Mouse (Mus musculus) lung, embryonic 16.5 days (tissue): ENCODE data around the gene Psmb4. TPM values are rescaled to one million over a fixed set of nuclear protein-coding genes. Genes with fewer than 3 reads are reported as not detected.
"Not testable (repeated sequence)": the region's sequence is repeated elsewhere in the genome, so short reads cannot be mapped to it uniquely, and the experiment has no call there.

Source experiments
- ATAC-seq: fragments of 200-750 bp; cut with Nextera tagmentation; 2 replicates; pipeline ENCODE4 v1.8.0; 2017; ENCODE audit warnings: low read depth, mild to moderate bottlenecking, moderate library complexity
- H3K27ac ChIP-seq: fragments of 300-500 bp; sonication (generic); 2 replicates; pipeline ENCODE4 v1.5.1; 2014; ENCODE audit warnings: mild to moderate bottlenecking, control low read depth, low read length
- H3K27me3 ChIP-seq: fragments of 300-500 bp; sonication (generic); 2 replicates; pipeline ENCODE4 v1.6.1; 2014; ENCODE audit warnings: low read depth, low read length, mixed read lengths; ENCODE audit not compliant: control insufficient read depth, insufficient read depth
- H3K36me3 ChIP-seq: fragments of 300-500 bp; sonication (generic); 2 replicates; pipeline ENCODE4 v1.6.1; 2014; ENCODE audit warnings: low read length; ENCODE audit not compliant: control insufficient read depth, insufficient read depth
- H3K4me1 ChIP-seq: fragments of 300-500 bp; sonication (generic); replicated peaks from 2 replicates; pipeline ENCODE4 v1.6.1; 2014; ENCODE audit warnings: low read length, mixed read lengths; ENCODE audit not compliant: control insufficient read depth, insufficient read depth
- H3K4me2 ChIP-seq: fragments of 300-500 bp; sonication (generic); 2 replicates; pipeline ENCODE4 v1.6.1; 2014; ENCODE audit warnings: low read depth, low read length, control low read depth
- H3K4me3 ChIP-seq: fragments of 300-500 bp; sonication (generic); 2 replicates; pipeline ENCODE4 v1.5.1; 2014; ENCODE audit warnings: mild to moderate bottlenecking, low read length, control low read depth
- H3K9ac ChIP-seq: fragments of 300-500 bp; sonication (generic); 2 replicates; pipeline ENCODE4 v1.6.1; 2014; ENCODE audit warnings: low read length, control low read depth
- H3K9me3 ChIP-seq: fragments of 300-500 bp; sonication (generic); 2 replicates; pipeline ENCODE4 v1.6.1; 2016; ENCODE audit warnings: low read length; ENCODE audit not compliant: control insufficient read depth
- WGBS: fragments of 180-500 bp; shearing (Covaris S2); extraction: QIAGEN DNeasy Blood & Tissue Kit; methylation state at CpG from one replicate; pipeline ENCODE4 v1.1.7; 2014; 5-methylcytosine and 5-hydroxymethylcytosine counted together
- polyA plus RNA-seq: library from polyadenylated mRNA; unstranded; fragments of >200 nt; fragmentation: Nextera tagmentation; extraction: Ambion mirVana; gene quantifications from 2 replicates; pipeline ENCODE4 v1.2.1, GENCODE M21; 2015

The Psmb4 gene
- polyA plus RNA-seq = 306 and 339 TPM in 2 replicates

DNA sequence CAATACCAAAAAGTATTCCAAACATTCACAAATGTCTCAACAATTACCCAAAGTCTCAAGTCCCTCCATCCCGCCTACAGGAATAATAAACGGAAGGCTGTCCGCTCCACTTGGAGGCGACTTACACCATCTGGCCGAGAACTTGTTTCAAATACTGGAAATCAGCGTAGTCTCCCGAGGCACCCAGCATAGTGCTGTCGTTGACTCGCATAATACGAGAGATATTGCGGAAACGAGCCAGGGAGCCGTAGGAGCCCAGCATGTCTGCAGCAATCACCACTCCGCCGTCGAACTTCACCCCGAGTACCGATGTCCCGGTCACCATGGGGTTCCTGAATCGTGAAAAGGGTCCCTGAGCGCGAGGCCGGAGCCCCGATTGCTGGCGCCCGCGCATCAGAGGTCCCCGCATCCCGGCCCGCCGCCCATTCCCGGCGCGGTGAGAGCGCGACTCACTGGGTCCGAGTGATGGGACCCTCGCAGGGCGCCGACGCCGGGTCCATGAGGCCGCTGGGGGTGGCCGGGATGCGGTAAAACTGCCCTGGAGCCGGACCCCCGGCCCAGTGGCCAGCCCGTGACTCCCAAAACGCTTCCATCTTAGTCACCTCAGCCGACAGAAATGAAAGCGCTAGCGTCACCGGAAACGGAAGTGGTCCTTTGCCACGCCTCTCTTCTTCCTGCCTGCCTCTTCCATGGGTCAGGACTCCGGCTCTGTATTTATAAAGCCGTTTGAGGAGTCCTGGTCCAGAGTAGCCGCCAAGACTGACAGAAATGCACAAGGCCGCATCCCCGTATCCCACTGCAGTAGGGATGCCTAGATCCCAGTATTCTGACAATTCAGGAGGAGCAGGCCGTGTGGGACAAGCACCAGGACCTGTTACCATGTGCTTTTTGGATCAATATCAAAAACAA, at the start of gene Psmb4:
Gene Psmb4, minus strand, starts transcription at position 646 of the 909 bp plus-strand sequence.
- Histone ChIP-seq H3K36me3 (peaks cover 24% of the 10 kb centered on the region), H3K27ac (peak within 1 kb of the TSS; percentile 84), H3K9ac (peak within 1 kb of the TSS; percentile 92), H3K4me1 (peaks cover 16% of the 10 kb centered on the region), H3K4me2 (peak within 1 kb of the TSS; percentile 94), H3K4me3 (peak within 1 kb of the TSS; percentile 97), H3K27me3 (no peaks in the 10 kb centered on the region), H3K9me3 (no peaks in the 10 kb centered on the region)
- WGBS = under 1% methylated on average over 61 of the region's 61 CpGs
- ATAC-seq = peak; percentile 89

DNA sequence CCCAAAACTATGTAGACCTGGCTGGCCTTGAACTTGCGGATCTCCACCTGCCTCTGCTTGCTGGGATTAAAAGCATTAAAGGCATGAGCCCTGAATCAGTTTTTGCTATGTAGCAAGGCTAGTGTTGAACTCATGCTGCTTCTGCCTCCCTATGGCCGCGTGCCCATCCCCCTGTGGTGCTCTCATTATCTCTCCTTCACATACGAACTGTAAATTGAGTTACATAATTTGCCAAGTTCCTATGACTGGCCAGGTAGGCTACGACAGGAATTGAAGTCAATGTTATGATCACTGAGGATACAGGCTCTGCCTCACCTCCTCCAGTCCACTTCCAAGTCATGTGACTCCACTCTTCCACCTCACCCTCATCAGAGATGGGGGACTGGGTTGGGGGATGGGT, 49.4 kb upstream of the Psmb4 start:
- peak overlapping the region; percentile 68; the same call in 1 of the 2 replicates for H3K27ac ChIP-seq
- H3K36me3 ChIP-seq, ATAC-seq, H3K27me3 ChIP-seq, H3K4me3 ChIP-seq, H3K9ac ChIP-seq, H3K4me1 ChIP-seq, H3K9me3 ChIP-seq: not testable (repeated sequence)
- peak overlapping the region; percentile 20; the same call in 1 of the 2 replicates for H3K4me2 ChIP-seq
- WGBS = 73% methylated on average over 4 of the region's 5 CpGs

DNA sequence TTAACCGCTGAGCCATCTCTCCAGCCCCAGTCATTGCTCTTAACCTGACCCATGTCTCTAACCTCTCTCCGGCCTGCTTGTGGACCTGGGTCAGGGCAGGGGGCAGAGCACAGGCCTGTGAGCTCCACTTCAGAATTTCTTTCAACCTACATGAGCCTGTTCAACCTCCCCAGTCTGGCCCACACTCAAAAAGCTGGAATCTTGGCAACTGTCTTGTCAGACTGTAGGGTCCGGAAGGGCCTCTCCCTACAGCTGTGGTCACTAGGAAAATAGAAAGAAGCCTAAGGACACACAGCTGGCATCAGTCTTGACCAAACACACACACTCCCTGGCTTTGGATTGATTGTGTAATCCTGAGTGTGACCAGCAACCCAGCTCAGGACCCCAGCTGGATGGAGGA, 48.6 kb upstream of the Psmb4 start:
- Histone ChIP-seq H3K4me3 (peak overlapping the region; percentile 10; the same call in 1 of the 2 replicates), H3K4me2 (peak overlapping the region; percentile 20; the same call in 1 of the 2 replicates), H3K4me1 (peaks cover 12% of the 10 kb centered on the region), H3K27ac (peak overlapping the region; percentile 68)
- H3K36me3 ChIP-seq, H3K9me3 ChIP-seq, H3K27me3 ChIP-seq, H3K9ac ChIP-seq: not testable (repeated sequence)
- 59% methylated on average over 3 of the region's 3 CpGs for WGBS
- peak; percentile 61 for ATAC-seq

DNA sequence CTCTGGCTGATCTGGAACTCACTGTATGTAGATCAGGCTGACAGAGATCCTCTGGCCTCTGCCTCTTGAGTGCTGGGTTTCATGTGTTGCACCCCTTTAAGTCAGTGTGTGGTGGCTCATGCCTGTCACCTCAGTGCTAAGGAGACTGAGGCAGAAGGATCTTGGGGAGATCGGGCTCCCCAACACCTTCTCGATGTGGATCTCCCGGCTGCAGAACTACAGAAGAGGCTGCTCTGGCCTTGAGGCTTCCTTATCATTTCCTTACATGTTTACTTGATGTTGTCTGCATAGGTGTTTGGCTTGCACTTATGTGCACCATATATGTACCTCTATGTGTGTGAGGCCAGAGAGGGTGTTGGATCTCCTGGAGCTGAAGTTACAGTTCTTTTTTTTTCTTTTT, 47.8 kb upstream of the Psmb4 start:
- H3K36me3 ChIP-seq, H3K9me3 ChIP-seq, H3K9ac ChIP-seq, H3K27me3 ChIP-seq, ATAC-seq: not testable (repeated sequence)
- Histone ChIP-seq H3K4me1 (peaks cover 12% of the 10 kb centered on the region), H3K27ac (peak overlapping the region; percentile 55; the same call in 1 of the 2 replicates), H3K4me3 (0 out of 2 replicates have a peak overlapping the region, but pooled peaks have one; percentile 6), H3K4me2 (peak overlapping the region; percentile 34)
- 91% methylated on average over 3 of the region's 3 CpGs for WGBS

DNA sequence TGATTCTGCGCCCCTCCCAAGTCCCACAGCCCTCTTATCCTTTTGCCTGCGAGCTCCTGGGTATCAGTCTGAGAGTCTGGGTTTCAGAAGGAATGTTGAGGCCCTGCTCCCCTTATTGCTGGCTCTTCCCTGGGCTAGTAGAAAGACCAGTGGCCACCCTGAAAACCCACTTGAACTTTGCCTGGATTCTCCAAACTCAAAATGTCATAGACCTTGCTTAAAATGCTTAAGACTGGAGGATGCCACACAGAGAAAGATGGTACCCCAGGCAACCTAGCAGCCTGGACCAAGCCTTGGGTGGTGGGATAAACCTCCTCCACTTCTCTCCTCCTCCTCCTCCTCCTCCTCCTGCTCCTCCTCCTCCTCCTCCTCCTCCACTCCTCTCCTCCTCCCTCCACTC, 46.8 kb upstream of the Psmb4 start:
- WGBS = no CpG with 5 or more reads among the region's 2 CpGs
- Histone ChIP-seq H3K4me2 (peak overlapping the region; percentile 62), H3K4me1 (peaks cover 12% of the 10 kb centered on the region), H3K27ac (peak overlapping the region; percentile 98), H3K9ac (peak overlapping the region; percentile 72), H3K4me3 (peak overlapping the region; percentile 55)
- H3K27me3 ChIP-seq, H3K36me3 ChIP-seq, ATAC-seq, H3K9me3 ChIP-seq: not testable (repeated sequence)

DNA sequence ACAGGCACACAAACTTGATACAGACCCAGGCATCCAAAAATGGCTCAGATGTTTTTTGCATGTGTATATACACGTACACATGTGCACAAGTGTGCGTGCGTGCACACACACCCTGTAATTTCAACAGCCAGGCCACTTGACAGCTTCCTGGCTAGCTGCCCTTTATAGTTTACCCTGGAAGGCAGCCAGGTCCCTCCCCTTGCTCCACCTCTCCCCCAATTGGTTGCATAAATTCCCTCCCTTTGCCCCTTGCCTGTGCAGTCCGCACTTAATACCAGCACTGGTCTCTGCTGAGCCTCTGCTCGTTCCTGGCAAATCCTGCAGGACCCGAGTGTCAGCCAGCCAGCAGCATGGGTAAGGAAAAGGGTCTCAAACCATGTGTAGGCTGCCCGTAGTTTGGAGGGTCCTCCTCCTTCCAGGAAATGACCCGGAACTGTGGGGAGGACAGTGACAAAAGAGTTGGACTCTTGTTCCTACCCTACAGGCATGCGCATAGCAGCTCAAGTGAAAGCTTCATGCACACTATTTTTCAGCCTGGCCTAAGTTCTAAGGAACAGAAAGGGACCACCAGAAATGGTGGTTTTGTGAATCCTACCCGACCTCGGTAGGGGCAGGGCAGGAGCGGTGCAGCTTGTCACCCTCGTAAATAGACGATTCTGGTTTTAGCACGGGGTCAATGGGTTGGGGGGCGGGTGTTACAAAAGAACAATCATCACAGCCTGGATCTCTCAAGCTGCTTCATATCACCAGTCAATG, 46.2 kb upstream of the Psmb4 start, which contains the start of gene Selenbp1:
Gene Selenbp1, plus strand, starts transcription at position 248 of the 756 bp plus-strand sequence.
- Histone ChIP-seq H3K27me3 (no peaks in the 10 kb centered on the region), H3K27ac (peak within 1 kb of the TSS; percentile 98), H3K4me3 (peak within 1 kb of the TSS; percentile 55), H3K9me3 (no peaks in the 10 kb centered on the region), H3K36me3 (no peaks in the 10 kb centered on the region), H3K9ac (peak within 1 kb of the TSS; percentile 72), H3K4me2 (peak within 1 kb of the TSS; percentile 62), H3K4me1 (peaks cover 12% of the 10 kb centered on the region)
- WGBS = 3% methylated on average over 16 of the region's 16 CpGs
- peak; percentile 87 for ATAC-seq

DNA sequence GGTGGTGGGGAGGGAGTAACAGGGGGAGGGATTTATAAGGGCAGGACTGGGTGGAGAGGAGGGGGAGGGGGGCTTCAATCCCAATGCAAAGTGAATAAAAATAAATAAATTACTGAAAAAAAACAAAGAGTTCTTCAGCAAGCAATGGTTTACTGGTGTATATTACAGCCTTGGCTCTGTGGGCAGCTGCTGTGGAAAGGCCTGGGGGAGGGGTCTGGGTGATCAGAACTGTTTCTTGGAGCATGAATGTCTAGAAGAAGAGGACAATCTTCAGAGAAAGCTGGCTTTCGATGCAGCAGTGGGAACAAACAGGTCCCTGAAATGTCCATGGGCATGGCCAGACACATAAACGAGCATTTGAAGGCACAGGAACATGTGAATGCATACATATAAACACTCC, 45.5 kb upstream of the Psmb4 start:
- H3K9me3 ChIP-seq, H3K9ac ChIP-seq, H3K27me3 ChIP-seq, H3K4me3 ChIP-seq, H3K36me3 ChIP-seq: not testable (repeated sequence)
- H3K4me1 ChIP-seq = peaks cover 12% of the 10 kb centered on the region
- peak overlapping the region; percentile 98 for H3K27ac ChIP-seq
- peak overlapping the region; percentile 62; the same call in 1 of the 2 replicates for H3K4me2 ChIP-seq
- 21% methylated on average over 2 of the region's 2 CpGs for WGBS
- 0 out of 2 replicates have a peak, but pooled peaks have one; percentile 10 for ATAC-seq

DNA sequence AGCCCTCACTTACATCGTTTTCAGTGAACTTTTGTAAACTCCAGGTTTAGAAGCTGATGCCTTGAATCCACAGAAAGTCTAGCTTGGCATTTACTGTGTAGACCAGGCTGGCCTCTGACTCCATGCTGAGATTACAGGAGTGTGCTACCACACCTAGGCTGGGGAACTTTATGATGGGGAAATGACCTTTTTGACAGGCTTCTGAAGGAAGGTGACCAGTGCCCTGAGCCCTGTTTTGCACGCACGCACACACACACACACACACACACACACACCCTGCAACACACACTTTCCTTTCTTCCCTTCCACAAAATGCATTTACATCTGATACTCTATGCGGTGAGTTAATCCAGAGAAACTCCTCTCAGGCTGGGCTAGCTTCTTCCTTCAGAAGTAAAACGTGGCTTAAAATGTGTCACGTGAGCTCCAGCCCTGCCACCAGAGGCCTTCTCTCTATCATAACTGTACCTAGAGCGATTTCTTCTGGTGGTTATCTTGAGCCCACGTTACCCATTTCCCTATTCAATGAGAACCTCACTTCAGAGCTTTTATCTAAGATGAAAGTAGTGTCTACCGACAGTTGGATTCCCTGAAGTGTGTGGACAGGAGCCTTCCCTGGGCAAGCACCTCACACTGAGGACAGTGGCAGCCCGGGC, 44.8 kb upstream of the Psmb4 start:
- 62% methylated on average over 10 of the region's 10 CpGs for WGBS
- not testable (repeated sequence) for H3K36me3 ChIP-seq, H3K4me2 ChIP-seq, H3K27me3 ChIP-seq, H3K9ac ChIP-seq, ATAC-seq, H3K9me3 ChIP-seq, H3K4me3 ChIP-seq
- Histone ChIP-seq H3K4me1 (peaks cover 12% of the 10 kb centered on the region), H3K27ac (peak overlapping the region; percentile 98)
